Mouse (Mus musculus) stomach, postnatal 0 days (tissue): ENCODE results near the gene Als2.

ENCODE experiments used
- CTCF ChIP-seq: IDR thresholded peaks from 2 replicates; pipeline ENCODE4 v1.5.1; 2016; ENCODE audit warnings: antibody characterized with exemption, low read depth, mild to moderate bottlenecking, moderate library complexity
- EP300 ChIP-seq: optimal IDR thresholded peaks from 2 replicates; pipeline ENCODE3; 2016; ENCODE audit warnings: antibody characterized with exemption

DNA sequence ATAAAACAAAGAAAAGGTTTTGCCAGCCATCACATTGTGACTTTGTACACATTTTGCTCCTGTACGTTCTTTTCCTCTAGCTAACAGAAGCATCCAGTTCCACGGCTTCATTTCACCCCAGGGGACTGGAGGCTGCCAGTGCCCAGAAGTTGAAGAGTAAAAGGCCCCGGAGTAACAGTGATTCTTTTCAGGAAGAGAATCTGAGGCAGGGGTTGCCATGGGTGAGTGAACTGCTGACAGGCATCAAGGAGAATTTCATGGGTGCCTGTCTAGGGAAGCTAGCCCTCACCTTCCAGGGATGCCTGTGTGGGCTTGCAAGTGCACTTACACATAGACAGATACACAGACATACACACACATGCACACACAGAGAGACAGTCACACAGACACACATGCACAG, 20.7 kb upstream of the Als2 start:
- TF ChIP-seq CTCF, result no peak
- no peak for TF ChIP-seq EP300
